Mouse (Mus musculus): ENCODE results near the gene Thsd7a.

DNA sequence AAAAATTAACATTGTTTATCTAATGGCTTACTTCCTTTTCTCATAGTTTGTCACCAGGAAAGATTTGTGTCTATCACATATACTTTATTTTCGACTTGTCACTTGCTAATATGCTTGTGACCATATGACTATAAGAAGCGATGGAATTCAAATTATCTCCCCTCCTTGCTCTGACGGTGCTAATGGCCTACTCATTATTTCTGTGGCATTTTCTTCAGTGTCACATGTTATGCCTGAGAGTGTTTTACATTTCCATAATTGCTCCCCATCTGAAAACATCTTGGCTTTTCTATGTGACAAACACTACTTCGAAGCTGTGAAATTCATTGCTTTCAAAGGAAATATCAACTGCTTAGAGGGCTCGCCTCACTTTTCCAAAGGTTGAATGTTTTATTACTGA is 177.0 kb downstream of the Thsd7a start:
- TF ChIP-seq GATA1 (IDR thresholded peaks at IDR 0.05; ENCODE audit: borderline replicate concordance, low read length) (no peak), FLI1 (IDR thresholded peaks at IDR 0.05; ENCODE audit: low read length) (no peak)

All from megakaryocyte, embryonic 14.5 days (primary cell).